Mouse (Mus musculus) heart, postnatal 0 days (tissue): Measurements from ENCODE around the gene Wdfy1. TPM values are rescaled to one million over a fixed set of nuclear protein-coding genes. Genes with fewer than 3 reads are reported as not detected.

Experiments
- ATAC-seq: fragments of 200-750 bp; cut with Nextera tagmentation; 2 replicates; pipeline ENCODE4 v1.8.0; 2017; ENCODE audit warnings: low read depth, moderate number of reproducible peaks, moderate library complexity; ENCODE audit not compliant: insufficient read depth
- DNase-seq: peaks from one replicate; pipeline ENCODE4 v3.0.0-alpha.2; 2016; ENCODE audit warnings: low spot score
- H3K27ac ChIP-seq: fragments of 300-500 bp; sonication (generic); 2 replicates; pipeline ENCODE4 v1.5.1; 2014; ENCODE audit warnings: low read depth, mild to moderate bottlenecking
- H3K27me3 ChIP-seq: fragments of 300-500 bp; sonication (generic); 2 replicates; pipeline ENCODE4 v1.6.1; 2014; ENCODE audit warnings: low read length, mixed read lengths; ENCODE audit not compliant: control insufficient read depth, insufficient read depth
- H3K36me3 ChIP-seq: fragments of 300-500 bp; sonication (generic); replicated peaks from 2 replicates; pipeline ENCODE4 v1.6.1; 2014; ENCODE audit warnings: low read length, mixed read lengths; ENCODE audit not compliant: control insufficient read depth, insufficient read depth
- H3K4me1 ChIP-seq: fragments of 300-500 bp; sonication (generic); 2 replicates; pipeline ENCODE4 v1.6.1; 2014; ENCODE audit warnings: antibody characterized with exemption; ENCODE audit not compliant: control insufficient read depth, insufficient read depth
- H3K4me2 ChIP-seq: fragments of 300-500 bp; sonication (generic); 2 replicates; pipeline ENCODE4 v1.6.1; 2014; ENCODE audit warnings: low read depth, mild to moderate bottlenecking, low read length, moderate library complexity
- H3K4me3 ChIP-seq: fragments of 300-500 bp; sonication (generic); 2 replicates; pipeline ENCODE4 v1.5.1; 2014; ENCODE audit warnings: low read depth, low read length
- H3K9ac ChIP-seq: fragments of 300-500 bp; sonication (generic); replicated peaks from 2 replicates; pipeline ENCODE4 v1.6.1; 2014; ENCODE audit warnings: low read depth, low read length, mixed read lengths
- H3K9me3 ChIP-seq: fragments of 300-500 bp; sonication (generic); replicated peaks from 2 replicates; pipeline ENCODE4 v1.6.1; 2016; ENCODE audit warnings: low read length; ENCODE audit not compliant: control insufficient read depth
- CTCF ChIP-seq: IDR thresholded peaks from 2 replicates; pipeline ENCODE4 v1.5.1; 2016; ENCODE audit warnings: antibody characterized with exemption, control low read depth, low read depth
- EP300 ChIP-seq: IDR thresholded peaks from 2 replicates; pipeline ENCODE4 v1.6.1; 2016; ENCODE audit warnings: antibody characterized with exemption, low read depth
- WGBS: fragments of 180-500 bp; shearing (Covaris S2); extraction: QIAGEN DNeasy Blood & Tissue Kit; methylation state at CpG from one replicate; pipeline ENCODE4 v1.1.7; 2014; 5-methylcytosine and 5-hydroxymethylcytosine counted together
- polyA plus RNA-seq: library from polyadenylated mRNA; unstranded; fragments of >200 nt; fragmentation: Nextera tagmentation; extraction: Ambion mirVana; gene quantifications from 2 replicates; pipeline ENCODE4 v1.2.1, GENCODE M21; 2015
- total RNA-seq: library from RNA; depleted of rRNA; stranded (reverse); fragments of >200 nt; gene quantifications from 2 replicates; pipeline ENCODE4 v1.2.3, GENCODE M21; 2014; ENCODE audit warnings: low replicate concordance

Wdfy1 gene
- total and polyA plus RNA-seq, 2 experiments from 2014 or later, result 33.2 to 35.0 TPM

DNA sequence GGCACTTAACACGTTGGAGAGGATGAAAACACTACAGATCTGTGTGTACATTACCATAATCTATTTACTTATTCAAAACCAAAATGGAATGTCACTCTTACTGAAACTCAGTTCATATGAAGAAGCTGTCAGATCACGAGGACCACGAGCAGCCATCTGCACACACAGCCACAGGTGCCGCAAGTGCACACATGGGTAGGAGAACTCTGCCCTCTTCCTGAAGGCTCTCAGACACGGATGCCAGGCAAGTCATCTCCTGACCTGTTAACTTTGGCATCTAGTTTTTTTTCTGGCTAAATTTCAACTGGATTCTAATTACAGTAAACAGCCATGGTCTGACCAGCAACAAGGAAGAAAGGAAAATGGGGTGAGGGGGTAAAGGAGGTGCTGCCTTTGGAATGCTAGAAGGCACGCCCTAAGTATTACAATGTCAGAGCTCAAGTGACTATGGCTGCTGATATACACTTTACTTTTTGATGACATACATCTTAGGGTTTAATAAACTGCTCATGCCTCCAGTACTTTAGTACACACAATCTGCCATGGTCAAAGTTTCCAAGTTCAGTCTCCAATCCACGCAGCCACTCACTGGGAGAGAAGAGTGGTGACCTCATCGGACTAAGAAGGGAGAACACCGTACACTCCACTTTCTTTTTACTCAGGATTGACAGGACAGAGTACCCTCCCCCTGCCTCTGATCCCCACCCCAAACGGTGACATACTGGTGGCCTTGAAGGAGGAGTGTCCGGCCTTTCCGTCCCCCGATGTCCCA, 61.6 kb downstream of the Wdfy1 start:
- H3K4me3 ChIP-seq, result no peak overlapping the region
- ATAC-seq, result no peak
- WGBS, result 88% methylated on average over 13 of the region's 13 CpGs

GRCm38 (mm10) chr1:79713081-79713480, 62.9 kb downstream of the Wdfy1 start:
- no peak overlapping the region for H3K4me2 ChIP-seq
- no peaks in the 10 kb centered on the region for H3K9me3 ChIP-seq
- no peak overlapping the region for H3K9ac ChIP-seq
- WGBS, result 88% methylated on average over 5 of the region's 5 CpGs
- H3K4me3 ChIP-seq, result no peak overlapping the region
- DNase-seq, result no peak
- ATAC-seq, result no peak
- no peak overlapping the region for H3K27ac ChIP-seq
- peaks cover 37% of the 10 kb centered on the region for H3K36me3 ChIP-seq
- TF ChIP-seq EP300, result no peak
- no peak for TF ChIP-seq CTCF
- H3K4me1 ChIP-seq, result peaks cover 6% of the 10 kb centered on the region; the same call in 1 of the 2 replicates
- no peaks in the 10 kb centered on the region for H3K27me3 ChIP-seq

More for the DNA sequence above, 61.6 kb downstream of the Wdfy1 start:
- no peak overlapping the region for H3K4me2 ChIP-seq
- peaks cover 6% of the 10 kb centered on the region; the same call in 1 of the 2 replicates for H3K4me1 ChIP-seq
- no peaks in the 10 kb centered on the region for H3K9me3 ChIP-seq
- H3K36me3 ChIP-seq, result peaks cover 30% of the 10 kb centered on the region
- H3K27me3 ChIP-seq, result no peaks in the 10 kb centered on the region
- DNase-seq, result no peak
- H3K27ac ChIP-seq, result no peak overlapping the region
- no peak for TF ChIP-seq CTCF
- no peak overlapping the region for H3K9ac ChIP-seq

GRCm38 (mm10) chr1:79711147-79712126, 64.5 kb downstream of the Wdfy1 start:
- WGBS, result 56% methylated on average over 18 of the region's 18 CpGs
- Histone ChIP-seq H3K36me3 (peaks cover 44% of the 10 kb centered on the region), H3K4me2 (0 out of 2 replicates have a peak overlapping the region, but pooled peaks have one; percentile 1), H3K4me1 (peaks cover 6% of the 10 kb centered on the region; the same call in 1 of the 2 replicates), H3K9me3 (no peaks in the 10 kb centered on the region), H3K27ac (peak overlapping the region; percentile 41; the same call in 1 of the 2 replicates), H3K27me3 (no peaks in the 10 kb centered on the region), H3K4me3 (no peak overlapping the region), H3K9ac (no peak overlapping the region)
- no peak for TF ChIP-seq CTCF
- no peak for TF ChIP-seq EP300
- no peak; the same call in 1 of the 2 replicates for ATAC-seq
- DNase-seq, result no peak

DNA sequence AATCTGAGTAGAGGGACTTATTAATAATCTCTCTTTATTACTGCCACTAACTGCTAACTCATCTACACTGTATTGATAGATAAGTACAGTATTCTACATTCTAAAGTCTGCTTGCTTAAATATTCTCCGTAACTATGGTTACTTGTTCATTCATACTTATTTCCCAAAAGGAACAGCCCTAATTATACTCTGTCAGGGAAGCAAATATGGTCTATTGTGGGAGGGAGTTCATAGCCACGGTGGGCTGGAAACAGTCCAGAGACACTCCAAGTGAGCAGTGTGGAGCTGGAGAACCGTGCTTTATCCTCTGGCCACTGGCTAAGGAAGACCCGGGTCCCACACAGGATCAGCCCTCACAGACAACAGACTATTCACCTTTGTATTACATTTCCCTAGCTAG, 65.3 kb downstream of the Wdfy1 start:
- Histone ChIP-seq H3K9me3 (no peaks in the 10 kb centered on the region), H3K27me3 (no peaks in the 10 kb centered on the region), H3K27ac (peak overlapping the region; percentile 41; the same call in 1 of the 2 replicates), H3K36me3 (peaks cover 52% of the 10 kb centered on the region), H3K4me1 (peaks cover 6% of the 10 kb centered on the region; the same call in 1 of the 2 replicates), H3K9ac (no peak overlapping the region), H3K4me3 (no peak overlapping the region), H3K4me2 (no peak overlapping the region)
- DNase-seq (no peak), ATAC-seq (no peak)
- WGBS, result 33% methylated on average over 4 of the region's 4 CpGs
- TF ChIP-seq CTCF, result no peak

DNA sequence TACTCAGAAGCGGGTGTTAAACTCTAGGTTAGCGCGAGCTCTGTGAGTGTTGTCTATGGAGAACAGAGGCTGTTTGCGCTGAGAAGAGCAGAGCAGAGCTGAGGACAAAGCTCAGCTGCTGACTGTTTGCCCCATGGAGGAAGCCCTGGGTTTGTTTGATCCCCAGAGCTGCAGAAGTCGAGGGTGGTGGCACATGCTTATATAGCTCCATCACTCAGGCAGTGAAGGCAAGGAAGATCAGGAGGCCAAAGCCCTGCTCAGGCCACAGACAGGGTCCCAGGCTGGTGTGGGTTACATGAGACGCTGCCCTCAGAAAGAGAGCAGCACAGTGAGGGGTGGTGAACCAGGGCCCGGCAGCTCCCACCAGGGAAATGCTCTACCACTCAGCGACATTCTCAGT, 65.7 kb downstream of the Wdfy1 start:
- WGBS, result 82% methylated on average over 8 of the region's 8 CpGs
- Histone ChIP-seq H3K4me2 (no peak overlapping the region), H3K36me3 (peaks cover 55% of the 10 kb centered on the region)

More for the DNA sequence above, 65.7 kb downstream of the Wdfy1 start:
- no peak overlapping the region for H3K9ac ChIP-seq
- no peak for DNase-seq
- TF ChIP-seq CTCF, result no peak
- TF ChIP-seq EP300, result no peak
- H3K4me3 ChIP-seq, result no peak overlapping the region
- no peak overlapping the region for H3K27ac ChIP-seq
- H3K4me1 ChIP-seq, result peaks cover 6% of the 10 kb centered on the region; the same call in 1 of the 2 replicates
- H3K9me3 ChIP-seq, result no peaks in the 10 kb centered on the region
- no peak for ATAC-seq
- H3K27me3 ChIP-seq, result no peaks in the 10 kb centered on the region
